Mouse (Mus musculus): ENCODE data around the gene Igsf9.

Gene Igsf9

GRCm38 (mm10) chr1:172520576-172521440, 39.2 kb downstream of the Igsf9 start, which contains the start of gene Cfap45:
Cfap45 (plus strand) TSS chr1:172520801.
- peak; percentile 94 for DNase-seq

GRCm38 (mm10) chr1:172522524-172522923, 40.9 kb downstream of the Igsf9 start:
- no peak for DNase-seq

- DNase-seq = peak; percentile 88
Observed at GRCm38 (mm10) chr1:172523699-172524101, 42.1 kb downstream of the Igsf9 start.

GRCm38 (mm10) chr1:172525027-172525764, 43.6 kb downstream of the Igsf9 start:
- DNase-seq = peak; percentile 76

GRCm38 (mm10) chr1:172525971-172526370, 44.4 kb downstream of the Igsf9 start:
- no peak for DNase-seq

- DNase-seq = peak; percentile 72
Observed at GRCm38 (mm10) chr1:172526380-172527081, 44.9 kb downstream of the Igsf9 start.

GRCm38 (mm10) chr1:172527431-172527830, 45.8 kb downstream of the Igsf9 start:
- DNase-seq = no peak

- DNase-seq = peak; percentile 96
Observed at GRCm38 (mm10) chr1:172528701-172529100, 47.1 kb downstream of the Igsf9 start.

- DNase-seq = no peak
Observed at GRCm38 (mm10) chr1:172530544-172531220, 49.1 kb downstream of the Igsf9 start.

GRCm38 (mm10) chr1:172532551-172532950, 51.0 kb downstream of the Igsf9 start:
- DNase-seq = peak; percentile 74

- DNase-seq = no peak
Observed at GRCm38 (mm10) chr1:172535116-172535515, 53.5 kb downstream of the Igsf9 start.

- DNase-seq = no peak
Observed at GRCm38 (mm10) chr1:172539827-172540226, 58.2 kb downstream of the Igsf9 start.

- no peak for DNase-seq
Observed at GRCm38 (mm10) chr1:172540283-172540820, 58.8 kb downstream of the Igsf9 start.

- DNase-seq = no peak
Observed at GRCm38 (mm10) chr1:172546062-172546461, 64.5 kb downstream of the Igsf9 start.

Measured in lung, postnatal 10 days (tissue).